Mouse (Mus musculus) liver, adult 2 months (tissue): ENCODE measurements around the gene Barx1.

ENCODE experiments used
- CTCF ChIP-seq: fragments of 200-500 bp; IDR thresholded peaks from 2 replicates; pipeline ENCODE4 v1.5.1; 2011; ENCODE audit warnings: low read depth, low read length, control low read depth
- POLR2A ChIP-seq: fragments of 200-500 bp; IDR thresholded peaks from 2 replicates; pipeline ENCODE4 v1.6.1; 2011; ENCODE audit warnings: low read length, control low read depth; ENCODE audit not compliant: insufficient read depth; ENCODE audit errors: extremely low read depth

- TF ChIP-seq CTCF (no peak), POLR2A (no peak)
Observed at GRCm38 (mm10) chr13:48662431-48663143, at the start of gene Barx1.
